Mouse (Mus musculus) CD4-positive, CD25-positive, alpha-beta regulatory T cell, adult 9 weeks (primary cell): ENCODE results near the gene Dlg4. TPM values are rescaled to one million over a fixed set of nuclear protein-coding genes. Genes with fewer than 3 reads are reported as not detected.

Experiments used
- polyA plus RNA-seq: library from polyadenylated mRNA; unstranded; fragments of 100-300 nt; shearing (Covaris generic); gene quantifications from one replicate; pipeline ENCODE4 v1.2.1, GENCODE M21; 2017

Dlg4 gene
- polyA plus RNA-seq, result 9.1 TPM

GRCm38 (mm10) chr11:70016669-70017068 is at the start of gene Dlg4:
Gene Dlg4, plus strand, starts transcription at chr11:70016942.

GRCm38 (mm10) chr11:69981141-69981762 is 35.5 kb upstream of the Dlg4 start, which contains the start of gene Ctdnep1:
Gene Ctdnep1, plus strand, starts transcription at chr11:69981156.

GRCm38 (mm10) chr11:69982225-69982624 is 34.5 kb upstream of the Dlg4 start, which contains the start of gene Elp5:
Gene Elp5, minus strand, starts transcription at chr11:69982517.

GRCm38 (mm10) chr11:69990850-69991691 is 25.7 kb upstream of the Dlg4 start, which contains the start of gene Gabarap:
Gene Gabarap, plus strand, starts transcription at chr11:69991143.

GRCm38 (mm10) chr11:69995391-69995960 is 21.3 kb upstream of the Dlg4 start, which contains the start of gene Phf23:
Gene Phf23, plus strand, starts transcription at chr11:69995777.

GRCm38 (mm10) chr11:70000396-70000898 is 16.3 kb upstream of the Dlg4 start, which contains the start of gene Dvl2:
Gene Dvl2, plus strand, starts transcription at chr11:70000595.

GRCm38 (mm10) chr11:70014880-70015558 is 1.7 kb upstream of the Dlg4 start, which contains the start of gene Acadvl:
Gene Acadvl, minus strand, starts transcription at chr11:70015411.

GRCm38 (mm10) chr11:70053898-70054570 is 37.3 kb downstream of the Dlg4 start, which contains the start of gene Asgr1:
Gene Asgr1, plus strand, starts transcription at chr11:70054085.

GRCm38 (mm10) chr11:70091986-70092783 is 75.4 kb downstream of the Dlg4 start, which contains the start of gene Asgr2:
Gene Asgr2, plus strand, starts transcription at chr11:70092644.

Other genes with a start within 250 kb of the Dlg4 start
- gene Chrnb1, start 221.0 kb upstream of the Dlg4 start, polyA plus RNA-seq, result 3.5 TPM
- gene Fgf11, start 215.1 kb upstream of the Dlg4 start, polyA plus RNA-seq, result not detected
- gene Tmem102, start 211.3 kb upstream of the Dlg4 start, polyA plus RNA-seq, result not detected
- not detected for gene Gm39566, start 201.6 kb upstream of the Dlg4 start, polyA plus RNA-seq
- not detected for gene Spem2, start 198.5 kb upstream of the Dlg4 start, polyA plus RNA-seq
- not detected for gene Spem1, start 194.8 kb upstream of the Dlg4 start, polyA plus RNA-seq
- gene Nlgn2, start 179.2 kb upstream of the Dlg4 start, polyA plus RNA-seq, result 0.65 TPM
- 121 TPM for gene Tmem256, start 178.4 kb upstream of the Dlg4 start, polyA plus RNA-seq
- 30.1 TPM for gene Plscr3, start 170.6 kb upstream of the Dlg4 start, polyA plus RNA-seq
- gene Tnk1, start 158.2 kb upstream of the Dlg4 start, polyA plus RNA-seq, result not detected
- not detected for gene Tmem95, start 138.9 kb upstream of the Dlg4 start, polyA plus RNA-seq
- gene Kctd11, start 135.5 kb upstream of the Dlg4 start, polyA plus RNA-seq, result 1.1 TPM
- 549 TPM for gene Acap1, start 121.4 kb upstream of the Dlg4 start, polyA plus RNA-seq
- 3.9 TPM for gene 2810408A11Rik, start 116.0 kb upstream of the Dlg4 start, polyA plus RNA-seq
- gene Neurl4, start 115.9 kb upstream of the Dlg4 start, polyA plus RNA-seq, result 4.2 TPM
- gene Gps2, start 103.1 kb upstream of the Dlg4 start, polyA plus RNA-seq, result 152 TPM
- gene Eif5a, start 95.0 kb upstream of the Dlg4 start, polyA plus RNA-seq, result 1,005 TPM
- gene Ybx2, start 81.1 kb upstream of the Dlg4 start, polyA plus RNA-seq, result not detected
- gene Slc2a4, start 68.8 kb upstream of the Dlg4 start, polyA plus RNA-seq, result not detected
- not detected for gene Cldn7, start 52.2 kb upstream of the Dlg4 start, polyA plus RNA-seq
- gene Ctdnep1, start 35.8 kb upstream of the Dlg4 start, polyA plus RNA-seq, result 26.1 TPM
- 78.3 TPM for gene Elp5, start 34.4 kb upstream of the Dlg4 start, polyA plus RNA-seq
- 496 TPM for gene Gabarap, start 25.8 kb upstream of the Dlg4 start, polyA plus RNA-seq
- gene Phf23, start 21.2 kb upstream of the Dlg4 start, polyA plus RNA-seq, result 111 TPM
- 16.7 TPM for gene Dvl2, start 16.3 kb upstream of the Dlg4 start, polyA plus RNA-seq
- 142 TPM for gene Acadvl, start 1.5 kb upstream of the Dlg4 start, polyA plus RNA-seq
- not detected for gene Asgr1, start 37.1 kb downstream of the Dlg4 start, polyA plus RNA-seq
- not detected for gene Asgr2, start 75.7 kb downstream of the Dlg4 start, polyA plus RNA-seq
- gene Mgl2, start 113.4 kb downstream of the Dlg4 start, polyA plus RNA-seq, result not detected
- not detected for gene Clec10a, start 139.3 kb downstream of the Dlg4 start, polyA plus RNA-seq
- not detected for gene Slc16a11, start 195.8 kb downstream of the Dlg4 start, polyA plus RNA-seq
- gene Slc16a13, start 204.1 kb downstream of the Dlg4 start, polyA plus RNA-seq, result 4.2 TPM
- gene Bcl6b, start 212.9 kb downstream of the Dlg4 start, polyA plus RNA-seq, result 0.11 TPM
- 189 TPM for gene 0610010K14Rik, start 221.0 kb downstream of the Dlg4 start, polyA plus RNA-seq
- 4.1 TPM for gene Gm21988, start 222.9 kb downstream of the Dlg4 start, polyA plus RNA-seq
- gene Rnasek, start 222.9 kb downstream of the Dlg4 start, polyA plus RNA-seq, result 325 TPM
- gene Alox12, start 238.4 kb downstream of the Dlg4 start, polyA plus RNA-seq, result 0.12 TPM